Mouse (Mus musculus): ENCODE results near the gene Pglyrp2.

DNA sequence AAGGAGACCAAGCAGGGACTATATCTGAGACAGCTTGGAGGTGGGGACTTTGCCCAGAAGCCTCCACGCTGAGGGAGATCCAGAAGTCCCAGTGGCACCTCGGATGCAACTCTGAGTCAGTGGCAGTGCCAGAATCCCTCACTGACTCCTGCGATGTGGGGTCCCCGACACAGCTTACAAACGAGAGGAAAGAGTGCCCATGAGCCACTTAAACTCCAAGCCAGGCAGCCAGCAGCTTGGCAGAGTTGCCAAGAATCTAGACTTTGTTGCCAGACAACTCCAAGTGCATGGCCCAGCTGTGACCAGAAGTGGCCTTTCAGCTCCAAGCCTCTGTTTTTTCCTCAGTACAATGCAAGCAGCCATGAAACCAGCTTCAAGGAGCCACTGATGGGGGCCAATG is 40.3 kb downstream of the Pglyrp2 start:
- TF ChIP-seq POLR2A (IDR thresholded peaks at IDR 0.05; ENCODE audit: low read depth, low read length) (no peak), CTCF (IDR thresholded peaks at IDR 0.05; ENCODE audit: extremely low read depth, insufficient read depth, insufficient read length, insufficient replicate concordance) (no peak)
